Mouse (Mus musculus) forelimb bud, embryonic 11.5 days (tissue): ENCODE results near the gene Axdnd1.
"Not testable (repeated sequence)": the region's sequence is repeated elsewhere in the genome, so short reads cannot be mapped to it uniquely, and the experiment has no call there.

Experiments used
- DNase-seq: peaks from one replicate; pipeline ENCODE4 v3.0.0-alpha.2; 2012; ENCODE audit warnings: low read depth, low spot score

Gene Axdnd1

GRCm38 (mm10) chr1:156340847-156341246 lies 80.1 kb downstream of the Axdnd1 start:
- DNase-seq = no peak

- no peak for DNase-seq
Observed at GRCm38 (mm10) chr1:156323126-156323525, 97.8 kb downstream of the Axdnd1 start.

- DNase-seq = no peak
Observed at GRCm38 (mm10) chr1:156310630-156311029, 110.3 kb downstream of the Axdnd1 start, which contains the start of gene Nphs2. TSS of gene Nphs2 (plus strand) at chr1:156310727.

GRCm38 (mm10) chr1:156308595-156308994 lies 112.4 kb downstream of the Axdnd1 start:
- no peak for DNase-seq

GRCm38 (mm10) chr1:156302911-156303749 lies 117.8 kb downstream of the Axdnd1 start, which contains the start of gene Tdrd5:
TSS of gene Tdrd5 (minus strand) at chr1:156303664.
- DNase-seq = no peak

GRCm38 (mm10) chr1:156290016-156290415 lies 130.9 kb downstream of the Axdnd1 start:
- no peak for DNase-seq

- DNase-seq = not testable (repeated sequence)
Observed at GRCm38 (mm10) chr1:156289222-156289587, 131.8 kb downstream of the Axdnd1 start.

GRCm38 (mm10) chr1:156288556-156289221 lies 132.3 kb downstream of the Axdnd1 start:
- DNase-seq = no peak

- DNase-seq = no peak
Observed at GRCm38 (mm10) chr1:156285541-156285896, 135.4 kb downstream of the Axdnd1 start.

- no peak for DNase-seq
Observed at GRCm38 (mm10) chr1:156284851-156285540, 136.0 kb downstream of the Axdnd1 start.

GRCm38 (mm10) chr1:156284207-156284606 lies 136.8 kb downstream of the Axdnd1 start:
- no peak for DNase-seq

- no peak for DNase-seq
Observed at GRCm38 (mm10) chr1:156280131-156280530, 140.8 kb downstream of the Axdnd1 start.

- DNase-seq = no peak
Observed at GRCm38 (mm10) chr1:156273647-156274046, 147.3 kb downstream of the Axdnd1 start.
